Mouse (Mus musculus) cerebellum, adult 9-11 months (tissue): ENCODE data around the gene Parp14.

Experiments used
- DNase-seq: peaks from one replicate; pipeline ENCODE4 v3.0.0; 2022

The Parp14 gene

GRCm38 (mm10) chr16:35869126-35869525 lies 2.2 kb downstream of the Parp14 start:
- no peak for DNase-seq

GRCm38 (mm10) chr16:35867726-35868125 lies 3.6 kb downstream of the Parp14 start:
- no peak for DNase-seq

- DNase-seq = no peak
These were observed 9.3 kb downstream of the Parp14 start for GRCm38 (mm10) chr16:35862057-35862456.

- no peak for DNase-seq
These were observed 11.1 kb downstream of the Parp14 start for GRCm38 (mm10) chr16:35860236-35860635.

- no peak for DNase-seq
These were observed 14.6 kb downstream of the Parp14 start for GRCm38 (mm10) chr16:35856766-35857165.

- DNase-seq = no peak
These were observed 15.5 kb downstream of the Parp14 start for GRCm38 (mm10) chr16:35855846-35856245.

GRCm38 (mm10) chr16:35847138-35847537 lies 24.2 kb downstream of the Parp14 start:
- no peak for DNase-seq

- no peak for DNase-seq
These were observed 31.7 kb downstream of the Parp14 start for GRCm38 (mm10) chr16:35839680-35840079.

- DNase-seq = no peak
These were observed 36.7 kb downstream of the Parp14 start for GRCm38 (mm10) chr16:35834653-35835052.

- DNase-seq = no peak
These were observed 38.4 kb downstream of the Parp14 start for GRCm38 (mm10) chr16:35832926-35833325.

GRCm38 (mm10) chr16:35829999-35830398 lies 41.3 kb downstream of the Parp14 start:
- no peak for DNase-seq

- DNase-seq = peak; percentile 86
These were observed 53.9 kb downstream of the Parp14 start for GRCm38 (mm10) chr16:35817255-35818089.

- no peak for DNase-seq
These were observed 58.2 kb downstream of the Parp14 start for GRCm38 (mm10) chr16:35813119-35813518.

GRCm38 (mm10) chr16:35808838-35809237 lies 62.5 kb downstream of the Parp14 start:
- DNase-seq = no peak

GRCm38 (mm10) chr16:35807663-35807992 lies 63.7 kb downstream of the Parp14 start:
- no peak for DNase-seq

- DNase-seq = no peak
These were observed 64.2 kb downstream of the Parp14 start for GRCm38 (mm10) chr16:35806973-35807662.

GRCm38 (mm10) chr16:35803723-35804122 lies 67.6 kb downstream of the Parp14 start:
- DNase-seq = no peak

- DNase-seq = no peak
These were observed 69.2 kb downstream of the Parp14 start for GRCm38 (mm10) chr16:35802163-35802562.

- DNase-seq = no peak
These were observed 79.3 kb downstream of the Parp14 start for GRCm38 (mm10) chr16:35791962-35792521.

GRCm38 (mm10) chr16:35788330-35788729 lies 83.0 kb downstream of the Parp14 start:
- DNase-seq = no peak

- DNase-seq = no peak
These were observed 83.7 kb downstream of the Parp14 start for GRCm38 (mm10) chr16:35787568-35788189.

GRCm38 (mm10) chr16:35787163-35787562 lies 84.2 kb downstream of the Parp14 start:
- no peak for DNase-seq

GRCm38 (mm10) chr16:35784134-35784725 lies 87.1 kb downstream of the Parp14 start:
- DNase-seq = no peak
